Mouse (Mus musculus): ENCODE measurements around the gene Itpk1. TPM values are rescaled to one million over a fixed set of nuclear protein-coding genes. Genes with fewer than 3 reads are reported as not detected.

The Itpk1 gene
- polyA plus RNA-seq, 1 experiment = 64.9 TPM

DNA sequence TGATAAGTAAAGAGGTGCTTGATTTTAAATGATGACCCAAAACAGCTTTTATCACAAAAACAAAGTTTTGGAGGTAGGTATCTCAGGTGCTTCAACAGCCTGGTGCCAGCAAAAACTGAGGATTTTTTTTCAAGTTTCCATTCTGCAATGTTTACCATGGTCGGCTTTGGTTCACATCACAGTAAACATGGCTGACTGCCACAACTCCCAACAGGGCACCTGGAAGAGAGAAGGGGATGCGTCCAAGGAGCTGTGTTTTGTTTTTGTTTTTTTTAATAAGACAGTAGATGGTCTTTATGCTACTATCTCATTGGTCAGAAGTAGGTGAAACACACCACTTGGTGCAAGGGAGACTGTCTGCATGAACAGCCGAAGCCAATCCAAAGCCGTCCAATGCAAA, 54.1 kb downstream of the Itpk1 start:
- peak; percentile 51 to 61 for DNase-seq
- WGBS = 63% methylated on average over 4 of the region's 4 CpGs
- peaks cover 75% of the 10 kb centered on the region for H3K4me1 ChIP-seq (ENCODE audit: control insufficient read depth, insufficient read depth, low read length)
- no peak for TF ChIP-seq POLR2A (IDR thresholded peaks at IDR 0.05; ENCODE audit: borderline replicate concordance, insufficient read depth, low read length)
- TF ChIP-seq CTCF (IDR thresholded peaks at IDR 0.05; ENCODE audit: borderline replicate concordance, insufficient read depth, low read depth, low read length) = no peak
- H3K4me3 ChIP-seq (replicated peaks; ENCODE audit: insufficient read depth, low read depth, low read length) = no peak overlapping the region
- no peak overlapping the region for H3K27ac ChIP-seq (ENCODE audit: insufficient read depth, low read length)
- no peaks in the 10 kb centered on the region for H3K27me3 ChIP-seq (ENCODE audit: control insufficient read depth, insufficient read depth, low read length)

DNA sequence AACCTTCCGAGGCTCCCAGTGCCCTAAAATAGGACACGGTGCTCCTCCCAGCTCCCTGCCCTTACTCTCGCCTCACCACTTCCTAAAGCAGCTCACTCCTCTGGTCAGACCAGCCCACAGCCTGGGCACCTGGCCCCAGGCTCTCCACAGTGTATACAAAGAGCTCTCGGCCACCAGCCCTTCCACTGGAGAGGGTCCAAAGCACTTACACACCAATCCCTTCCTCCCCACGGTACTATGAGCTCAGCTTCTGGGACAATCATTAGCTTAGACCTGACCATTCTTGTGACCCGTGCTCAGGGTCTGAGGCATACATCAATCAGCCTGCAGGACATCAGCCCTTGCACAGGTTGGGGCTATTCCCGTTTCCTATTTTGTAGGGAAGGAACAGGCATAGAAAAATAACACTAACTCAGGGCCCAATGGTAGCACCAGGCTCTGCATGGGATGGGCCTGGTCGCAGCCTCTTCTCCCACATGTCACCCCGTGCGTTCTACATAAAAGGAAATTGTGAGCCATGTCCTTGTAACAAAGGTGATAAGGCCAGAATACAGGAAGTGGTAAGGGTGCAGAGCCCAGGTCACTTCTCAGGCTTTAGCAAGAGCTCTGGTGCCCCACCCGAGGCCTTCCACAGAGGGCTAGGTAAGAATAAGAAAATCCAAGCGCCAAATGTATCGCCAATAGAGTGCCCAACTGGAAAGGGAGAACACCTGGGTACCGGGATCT, 56.7 kb downstream of the Itpk1 start:
- peak; percentile 58 to 72 for DNase-seq
- TF ChIP-seq CTCF (IDR thresholded peaks at IDR 0.05; ENCODE audit: borderline replicate concordance, insufficient read depth, low read depth, low read length) (no peak), POLR2A (IDR thresholded peaks at IDR 0.05; ENCODE audit: borderline replicate concordance, insufficient read depth, low read length) (no peak)
- H3K27me3 ChIP-seq (ENCODE audit: control insufficient read depth, insufficient read depth, low read length) = no peaks in the 10 kb centered on the region
- H3K4me3 ChIP-seq (replicated peaks; ENCODE audit: insufficient read depth, low read depth, low read length) = no peak overlapping the region
- no peak overlapping the region for H3K27ac ChIP-seq (ENCODE audit: insufficient read depth, low read length)
- 66% methylated on average over 14 of the region's 14 CpGs for WGBS
- H3K4me1 ChIP-seq (ENCODE audit: control insufficient read depth, insufficient read depth, low read length) = peaks cover 75% of the 10 kb centered on the region

DNA sequence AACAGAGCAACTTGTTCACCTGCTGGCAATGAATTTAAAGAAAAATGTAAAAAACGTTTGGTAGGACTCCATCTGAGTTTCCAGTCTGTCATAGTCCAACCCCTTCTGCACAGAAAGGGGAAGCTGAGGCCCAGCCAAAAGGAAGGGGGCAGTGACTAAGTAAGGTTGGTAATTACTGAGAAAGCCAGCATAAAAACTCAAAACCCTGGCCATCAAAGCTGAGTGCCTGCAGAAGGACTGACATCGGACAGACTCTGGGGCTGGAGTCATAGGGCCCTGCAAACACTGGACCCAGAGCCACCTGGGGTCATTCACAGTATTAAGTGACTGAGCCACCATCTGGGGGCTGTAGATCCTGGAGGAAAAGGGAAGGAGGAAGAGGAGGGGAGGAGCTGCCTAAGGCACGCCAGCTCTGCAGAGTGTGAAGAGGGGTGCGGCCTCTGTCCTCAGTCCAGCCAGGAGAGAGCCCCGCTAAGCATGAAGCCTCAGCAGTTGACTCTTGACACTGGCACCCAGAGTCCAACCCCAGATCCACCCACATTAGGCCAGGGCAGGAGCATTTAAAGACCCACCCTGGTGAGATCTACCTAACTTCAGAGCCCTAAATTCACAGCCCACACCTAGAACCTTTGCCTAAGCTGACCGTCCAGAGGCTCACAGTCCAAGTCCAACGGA, 58.0 kb downstream of the Itpk1 start:
- TF ChIP-seq CTCF (IDR thresholded peaks at IDR 0.05; ENCODE audit: borderline replicate concordance, insufficient read depth, low read depth, low read length) = no peak
- no peak for TF ChIP-seq POLR2A (IDR thresholded peaks at IDR 0.05; ENCODE audit: borderline replicate concordance, insufficient read depth, low read length)
- Histone ChIP-seq H3K4me1 (ENCODE audit: control insufficient read depth, insufficient read depth, low read length) (peaks cover 68% of the 10 kb centered on the region), H3K27ac (ENCODE audit: insufficient read depth, low read length) (no peak overlapping the region), H3K4me3 (replicated peaks; ENCODE audit: insufficient read depth, low read depth, low read length) (no peak overlapping the region), H3K27me3 (ENCODE audit: control insufficient read depth, insufficient read depth, low read length) (no peaks in the 10 kb centered on the region)
- WGBS = 74% methylated on average over 7 of the region's 7 CpGs
- DNase-seq = no peak

DNA sequence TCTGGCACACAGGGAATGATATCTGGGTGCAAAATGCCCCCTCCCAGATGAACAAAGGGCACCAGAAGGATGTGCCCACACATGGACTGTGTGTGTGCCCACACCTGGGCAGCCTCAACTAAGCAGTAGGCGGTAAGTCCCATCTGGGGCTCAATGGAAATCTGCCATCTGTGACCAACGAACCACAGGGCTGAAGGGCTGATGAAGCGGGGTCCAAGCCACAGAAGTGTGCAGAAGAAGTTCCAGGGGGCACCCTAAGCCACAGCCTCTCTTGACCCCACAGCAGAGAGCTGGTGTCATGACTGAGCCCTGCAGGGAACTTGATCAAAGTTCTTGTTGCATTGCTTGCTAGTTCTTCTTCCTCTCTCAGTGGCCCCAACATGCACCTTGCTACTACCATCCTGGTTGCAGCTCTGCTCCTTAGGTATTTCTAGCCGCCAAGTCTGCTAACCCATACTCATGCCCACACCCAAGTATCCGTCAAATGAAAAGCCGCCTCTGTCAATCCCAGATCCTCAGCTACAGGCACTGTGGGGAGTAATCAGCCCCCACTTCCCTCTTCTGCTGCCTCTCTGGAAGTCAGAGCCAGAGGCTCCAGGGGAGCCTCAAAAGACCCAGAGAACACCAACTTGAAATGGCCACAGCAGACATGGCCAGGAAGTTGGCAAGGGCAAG, 58.7 kb downstream of the Itpk1 start:
- Histone ChIP-seq H3K4me1 (ENCODE audit: control insufficient read depth, insufficient read depth, low read length) (peaks cover 68% of the 10 kb centered on the region), H3K4me3 (replicated peaks; ENCODE audit: insufficient read depth, low read depth, low read length) (no peak overlapping the region), H3K27me3 (ENCODE audit: control insufficient read depth, insufficient read depth, low read length) (no peaks in the 10 kb centered on the region), H3K27ac (ENCODE audit: insufficient read depth, low read length) (no peak overlapping the region)
- TF ChIP-seq CTCF (IDR thresholded peaks at IDR 0.05; ENCODE audit: borderline replicate concordance, insufficient read depth, low read depth, low read length) (no peak), POLR2A (IDR thresholded peaks at IDR 0.05; ENCODE audit: borderline replicate concordance, insufficient read depth, low read length) (no peak)
- WGBS = 76% methylated on average over 6 of the region's 6 CpGs
- no peak for DNase-seq

DNA sequence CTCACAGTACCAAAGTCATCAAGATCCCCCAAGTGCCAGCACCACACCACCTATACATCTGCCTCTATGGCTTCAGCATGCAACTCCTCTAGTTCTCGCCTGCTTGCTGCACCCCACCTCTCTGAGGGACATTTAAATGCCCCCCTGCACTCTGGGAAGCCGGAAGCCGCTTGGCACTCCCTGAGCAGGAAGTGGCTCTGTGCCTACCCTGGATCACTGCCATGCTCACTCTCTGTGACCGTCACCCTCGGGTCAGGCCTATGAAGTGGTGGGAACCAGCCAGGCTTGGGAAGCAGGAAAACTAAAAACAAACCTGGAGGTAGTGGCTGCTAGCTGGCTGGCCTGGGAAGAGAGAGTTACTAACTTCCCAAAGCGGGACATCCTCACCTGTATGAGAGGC, 61.4 kb downstream of the Itpk1 start:
- TF ChIP-seq POLR2A (IDR thresholded peaks at IDR 0.05; ENCODE audit: borderline replicate concordance, insufficient read depth, low read length) = no peak
- TF ChIP-seq CTCF (IDR thresholded peaks at IDR 0.05; ENCODE audit: borderline replicate concordance, insufficient read depth, low read depth, low read length) = no peak
- WGBS = 32% methylated on average over 6 of the region's 6 CpGs
- Histone ChIP-seq H3K4me3 (replicated peaks; ENCODE audit: insufficient read depth, low read depth, low read length) (no peak overlapping the region), H3K27me3 (ENCODE audit: control insufficient read depth, insufficient read depth, low read length) (no peaks in the 10 kb centered on the region), H3K4me1 (ENCODE audit: control insufficient read depth, insufficient read depth, low read length) (peaks cover 70% of the 10 kb centered on the region), H3K27ac (ENCODE audit: insufficient read depth, low read length) (no peak overlapping the region; the same call in 1 of the 2 replicates)
- peak in 1 of 2 experiments; percentile 58 for DNase-seq

DNA sequence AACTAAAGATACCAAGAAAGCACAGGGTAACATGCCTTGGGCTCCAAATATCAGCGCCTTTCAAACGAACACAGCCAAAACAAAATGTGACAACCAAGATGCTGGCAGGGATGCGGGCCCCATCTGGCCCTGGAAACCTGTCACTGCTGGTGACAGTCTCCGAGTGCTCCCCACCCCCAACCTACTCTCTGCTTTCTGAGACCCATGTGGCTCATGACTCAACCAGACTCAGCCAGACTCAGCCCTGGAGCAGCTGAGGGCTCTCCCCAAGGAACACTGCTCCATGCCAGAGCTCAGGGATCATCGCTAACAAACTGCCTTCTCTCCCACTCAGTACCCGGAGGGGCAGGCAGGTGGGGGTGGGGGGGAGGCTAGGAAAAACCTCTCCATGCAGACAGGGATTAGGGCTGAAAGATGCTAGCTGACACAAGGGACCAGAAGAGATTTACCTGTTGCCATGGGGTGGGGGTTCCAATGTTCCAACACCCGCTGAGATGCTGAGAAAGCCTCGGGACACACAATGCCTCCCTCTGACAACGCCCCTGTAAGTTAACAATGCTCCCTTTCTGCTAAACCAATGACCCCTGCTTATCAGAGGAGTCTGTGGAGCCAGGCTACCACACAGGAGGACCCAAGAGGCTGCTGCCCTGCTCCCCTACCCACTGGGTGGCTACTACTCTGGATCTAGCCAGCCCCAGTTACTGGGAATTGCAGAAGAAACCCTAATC, 64.1 kb downstream of the Itpk1 start:
- H3K27me3 ChIP-seq (ENCODE audit: control insufficient read depth, insufficient read depth, low read length) = no peaks in the 10 kb centered on the region
- no peak overlapping the region for H3K4me3 ChIP-seq (replicated peaks; ENCODE audit: insufficient read depth, low read depth, low read length)
- DNase-seq = peak; percentile 92 to 96
- peaks cover 61% of the 10 kb centered on the region for H3K4me1 ChIP-seq (ENCODE audit: control insufficient read depth, insufficient read depth, low read length)
- WGBS = 11% methylated on average over 9 of the region's 9 CpGs
- H3K27ac ChIP-seq (ENCODE audit: insufficient read depth, low read length) = peak overlapping the region; percentile 83
- TF ChIP-seq POLR2A (IDR thresholded peaks at IDR 0.05; ENCODE audit: borderline replicate concordance, insufficient read depth, low read length) (no peak), CTCF (IDR thresholded peaks at IDR 0.05; ENCODE audit: borderline replicate concordance, insufficient read depth, low read depth, low read length) (no peak)

DNA sequence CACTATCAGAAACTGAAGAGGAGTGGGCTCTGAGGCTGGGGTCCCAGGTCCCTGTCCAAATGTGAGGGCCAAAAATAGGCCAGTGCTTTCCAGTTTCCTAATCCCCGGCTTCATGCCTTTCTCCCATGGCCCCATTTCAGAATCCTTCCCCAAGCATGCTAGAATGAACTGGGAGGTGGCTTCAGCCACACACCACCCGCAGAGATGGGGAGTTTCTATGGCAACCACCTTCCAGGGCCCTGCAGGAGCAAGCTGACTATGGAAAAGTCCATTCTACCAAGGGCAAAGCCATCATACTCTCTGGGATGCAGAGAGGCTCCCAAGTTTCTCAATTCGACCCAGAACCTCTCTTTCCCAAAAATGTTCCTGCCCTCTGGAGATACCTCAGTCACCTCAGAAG, 65.9 kb downstream of the Itpk1 start:
- Histone ChIP-seq H3K4me3 (replicated peaks; ENCODE audit: insufficient read depth, low read depth, low read length) (no peak overlapping the region), H3K27me3 (ENCODE audit: control insufficient read depth, insufficient read depth, low read length) (no peaks in the 10 kb centered on the region), H3K4me1 (ENCODE audit: control insufficient read depth, insufficient read depth, low read length) (peaks cover 63% of the 10 kb centered on the region), H3K27ac (ENCODE audit: insufficient read depth, low read length) (peak overlapping the region; percentile 44)
- peak; percentile 73 to 82 for DNase-seq
- 13% methylated on average over 3 of the region's 3 CpGs for WGBS
- TF ChIP-seq CTCF (IDR thresholded peaks at IDR 0.05; ENCODE audit: borderline replicate concordance, insufficient read depth, low read depth, low read length) (no peak), POLR2A (IDR thresholded peaks at IDR 0.05; ENCODE audit: borderline replicate concordance, insufficient read depth, low read length) (no peak)

Data from cerebellum, adult 2 months (tissue).